Mouse (Mus musculus) midbrain, embryonic 11.5 days (tissue): Measurements from ENCODE around the gene Cpxm2. TPM values are rescaled to one million over a fixed set of nuclear protein-coding genes. Genes with fewer than 3 reads are reported as not detected.

Source experiments
- ATAC-seq: fragments of 200-750 bp; cut with Nextera tagmentation; 2 replicates; pipeline ENCODE4 v1.8.0; 2017; ENCODE audit warnings: moderate TSS enrichment, moderate library complexity; ENCODE audit not compliant: low FRiP score
- DNase-seq: peaks from one replicate; pipeline ENCODE4 v3.0.0; 2015; ENCODE audit warnings: low spot score; ENCODE audit errors: missing footprints
- H3K27ac ChIP-seq: fragments of 300-500 bp; sonication (generic); 2 replicates; pipeline ENCODE4 v1.5.1; 2014; ENCODE audit warnings: low read depth, low read length
- H3K27me3 ChIP-seq: fragments of 300-500 bp; sonication (generic); 2 replicates; pipeline ENCODE4 v1.6.1; 2014; ENCODE audit warnings: mild to moderate bottlenecking, low read length, moderate library complexity, mixed read lengths; ENCODE audit not compliant: control insufficient read depth, insufficient read depth
- H3K36me3 ChIP-seq: fragments of 300-500 bp; sonication (generic); 2 replicates; pipeline ENCODE4 v1.6.1; 2014; ENCODE audit warnings: mild to moderate bottlenecking, low read length, moderate library complexity, mixed read lengths; ENCODE audit not compliant: control insufficient read depth, insufficient read depth
- H3K4me1 ChIP-seq: fragments of 300-500 bp; sonication (generic); 2 replicates; pipeline ENCODE4 v1.6.1; 2014; ENCODE audit warnings: low read length; ENCODE audit not compliant: control insufficient read depth, insufficient read depth
- H3K4me2 ChIP-seq: fragments of 300-500 bp; sonication (generic); 2 replicates; pipeline ENCODE4 v1.6.1; 2014; ENCODE audit warnings: mild to moderate bottlenecking, moderate library complexity
- H3K4me3 ChIP-seq: fragments of 300-500 bp; sonication (generic); 2 replicates; pipeline ENCODE4 v1.5.1; 2014; ENCODE audit warnings: low read depth, low read length
- H3K9ac ChIP-seq: fragments of 300-500 bp; sonication (generic); 2 replicates; pipeline ENCODE4 v1.6.1; 2014; ENCODE audit warnings: low read length
- H3K9me3 ChIP-seq: fragments of 300-500 bp; sonication (generic); 2 replicates; pipeline ENCODE4 v1.6.1; 2016; ENCODE audit warnings: low read length; ENCODE audit not compliant: control insufficient read depth
- WGBS: fragments of 180-500 bp; shearing (Covaris S2); extraction: QIAGEN DNeasy Blood & Tissue Kit; methylation state at CpG from one replicate; pipeline ENCODE4 v1.1.7; 2014; 5-methylcytosine and 5-hydroxymethylcytosine counted together
- polyA plus RNA-seq: library from polyadenylated mRNA; unstranded; fragments of >200 nt; fragmentation: Nextera tagmentation; extraction: Ambion mirVana; gene quantifications from 2 replicates; pipeline ENCODE4 v1.2.1, GENCODE M21; 2014

The Cpxm2 gene
- polyA plus RNA-seq, 1 experiment from 2014 or later = 1.3 TPM

DNA sequence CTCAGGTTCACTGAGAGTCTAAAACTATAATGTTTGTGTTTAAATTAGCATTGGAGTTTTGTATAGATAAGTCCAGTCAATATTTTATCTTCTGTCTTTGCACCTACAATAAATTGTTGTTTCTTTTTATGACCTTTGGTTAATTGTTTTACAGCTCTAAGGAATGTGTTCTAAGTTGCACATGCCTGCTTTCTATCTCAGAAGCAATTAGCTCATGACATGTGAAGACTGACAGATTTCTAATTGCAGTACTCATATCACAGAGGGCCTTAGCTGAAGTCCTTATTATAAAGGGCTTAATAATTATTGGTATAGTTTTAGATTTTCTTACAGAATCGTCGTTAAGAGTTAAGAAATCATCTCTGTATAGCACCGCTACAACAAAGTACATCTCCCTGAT, 138.6 kb downstream of the Cpxm2 start:
- no peak overlapping the region for H3K9ac ChIP-seq
- no peaks in the 10 kb centered on the region for H3K9me3 ChIP-seq
- peaks cover 10% of the 10 kb centered on the region for H3K4me1 ChIP-seq
- H3K27me3 ChIP-seq = no peaks in the 10 kb centered on the region
- ATAC-seq (no peak), DNase-seq (no peak)
- no peak overlapping the region for H3K4me3 ChIP-seq
- H3K36me3 ChIP-seq = no peaks in the 10 kb centered on the region
- no peak overlapping the region for H3K4me2 ChIP-seq
- no peak overlapping the region for H3K27ac ChIP-seq
- WGBS = 71% methylated on average over 3 of the region's 3 CpGs

DNA sequence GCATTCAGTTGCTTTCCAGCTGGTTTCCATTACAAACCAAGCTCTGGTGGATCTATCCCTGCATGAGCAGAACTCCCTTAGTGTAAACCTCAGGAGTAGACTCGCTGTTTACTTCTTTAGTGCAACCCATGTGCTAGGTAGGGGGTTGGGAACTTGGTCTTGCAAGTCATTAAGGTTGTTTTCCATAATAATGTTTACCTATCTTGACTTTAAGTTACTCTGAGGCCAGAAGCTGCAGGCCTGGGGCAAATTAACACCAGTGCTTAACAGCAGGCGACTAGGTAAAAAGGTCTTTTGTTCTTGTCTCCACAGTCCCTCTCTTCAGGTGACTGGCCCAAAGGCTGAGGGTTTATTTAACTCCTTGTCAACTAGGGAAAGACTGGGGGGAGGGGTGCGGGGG, 139.3 kb downstream of the Cpxm2 start:
- H3K27ac ChIP-seq = no peak overlapping the region
- DNase-seq (peak; percentile 75), ATAC-seq (no peak)
- no peak overlapping the region for H3K4me3 ChIP-seq
- H3K27me3 ChIP-seq = no peaks in the 10 kb centered on the region
- no peak overlapping the region for H3K4me2 ChIP-seq
- no peaks in the 10 kb centered on the region for H3K36me3 ChIP-seq
- 10% methylated on average over 3 of the region's 3 CpGs for WGBS
- no peak overlapping the region for H3K9ac ChIP-seq
- peaks cover 10% of the 10 kb centered on the region for H3K4me1 ChIP-seq
- H3K9me3 ChIP-seq = no peaks in the 10 kb centered on the region

DNA sequence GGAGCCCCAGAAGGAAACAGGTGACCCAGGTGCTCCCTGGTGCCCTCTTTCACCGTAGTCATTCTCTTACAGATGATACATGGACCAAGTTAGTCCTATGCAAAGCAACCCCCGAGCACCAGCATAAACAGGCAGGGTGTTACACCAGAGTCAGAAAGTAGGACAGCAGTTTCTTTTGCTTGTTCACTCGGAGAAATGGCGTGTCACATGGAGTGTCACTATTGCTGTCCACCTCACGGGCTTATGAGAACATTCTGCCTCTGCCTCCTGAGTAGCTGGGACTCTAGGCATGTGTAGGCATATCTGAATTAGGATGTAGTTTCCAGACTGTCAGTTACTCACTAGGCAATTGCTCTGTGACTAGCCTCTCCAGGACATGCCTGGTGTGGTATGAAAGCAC, 140.6 kb downstream of the Cpxm2 start:
- H3K9me3 ChIP-seq = no peaks in the 10 kb centered on the region
- DNase-seq = peak; percentile 45
- no peak overlapping the region for H3K4me3 ChIP-seq
- no peak overlapping the region for H3K27ac ChIP-seq
- ATAC-seq = no peak
- no peaks in the 10 kb centered on the region for H3K36me3 ChIP-seq
- H3K4me2 ChIP-seq = no peak overlapping the region
- H3K9ac ChIP-seq = no peak overlapping the region
- no peaks in the 10 kb centered on the region for H3K27me3 ChIP-seq
- H3K4me1 ChIP-seq = peaks cover 10% of the 10 kb centered on the region
- WGBS = 73% methylated on average over 5 of the region's 5 CpGs

DNA sequence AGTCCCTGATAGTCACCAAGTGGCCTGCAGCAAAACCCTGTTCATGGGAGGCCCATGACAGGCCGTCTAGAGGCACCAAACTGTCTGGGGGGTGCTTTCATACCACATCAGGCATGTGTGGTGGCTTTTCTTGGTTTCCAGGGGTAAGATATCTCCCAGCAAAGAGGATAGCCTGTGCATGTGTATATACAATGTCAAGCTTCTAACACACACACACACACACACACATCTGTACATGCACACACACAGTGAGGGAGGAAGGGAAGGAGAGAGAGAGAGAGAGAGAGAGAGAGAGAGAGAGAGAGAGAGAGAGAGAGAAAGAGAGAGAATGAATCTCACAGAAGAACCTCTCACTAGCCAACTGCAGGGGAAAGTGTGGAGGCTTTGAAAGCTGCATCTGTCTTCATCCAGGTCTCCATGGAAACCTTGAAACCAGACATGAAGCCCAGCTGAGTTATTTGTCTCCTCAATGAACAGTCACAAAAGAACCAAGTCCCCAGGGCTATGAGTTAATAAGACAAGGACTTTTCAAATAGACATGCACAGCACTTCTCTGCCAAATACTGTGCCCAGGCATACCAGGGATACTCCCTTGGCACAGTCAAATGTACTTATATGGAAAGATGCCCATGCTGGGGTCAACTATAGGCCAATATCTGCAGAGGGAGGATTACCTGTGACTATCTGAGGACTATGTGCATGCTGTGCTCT, 141.4 kb downstream of the Cpxm2 start:
- Histone ChIP-seq H3K27me3 (no peaks in the 10 kb centered on the region), H3K9ac (no peak overlapping the region), H3K36me3 (no peaks in the 10 kb centered on the region), H3K4me2 (no peak overlapping the region), H3K4me3 (no peak overlapping the region), H3K27ac (no peak overlapping the region), H3K9me3 (no peaks in the 10 kb centered on the region), H3K4me1 (peaks cover 10% of the 10 kb centered on the region)
- DNase-seq (peak; percentile 84), ATAC-seq (no peak)
- 22% methylated on average over 1 of the region's 1 CpGs for WGBS

DNA sequence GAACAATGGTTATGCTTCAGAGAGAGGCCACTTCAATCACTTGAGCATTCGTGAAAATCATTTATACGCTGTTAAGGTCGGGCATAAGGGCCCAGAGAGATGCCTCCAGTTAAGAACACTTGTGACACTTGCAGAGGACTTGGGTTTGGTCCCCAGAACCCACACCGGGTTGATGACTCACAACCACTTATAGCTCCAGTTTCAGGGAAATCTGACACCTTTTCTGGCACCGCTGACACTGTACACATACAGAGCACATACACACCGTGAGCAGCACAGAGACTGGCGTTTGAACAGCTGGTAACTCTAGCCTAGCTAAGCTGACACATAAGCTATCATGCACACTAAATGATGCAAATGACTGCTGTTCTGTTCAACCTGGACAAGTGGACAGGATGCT, 145.5 kb downstream of the Cpxm2 start:
- Histone ChIP-seq H3K4me1 (peaks cover 10% of the 10 kb centered on the region), H3K27ac (no peak overlapping the region), H3K27me3 (no peaks in the 10 kb centered on the region), H3K9ac (no peak overlapping the region), H3K4me3 (no peak overlapping the region), H3K36me3 (no peaks in the 10 kb centered on the region), H3K9me3 (no peaks in the 10 kb centered on the region), H3K4me2 (no peak overlapping the region)
- 85% methylated on average over 7 of the region's 7 CpGs for WGBS
- ATAC-seq (no peak), DNase-seq (no peak)

DNA sequence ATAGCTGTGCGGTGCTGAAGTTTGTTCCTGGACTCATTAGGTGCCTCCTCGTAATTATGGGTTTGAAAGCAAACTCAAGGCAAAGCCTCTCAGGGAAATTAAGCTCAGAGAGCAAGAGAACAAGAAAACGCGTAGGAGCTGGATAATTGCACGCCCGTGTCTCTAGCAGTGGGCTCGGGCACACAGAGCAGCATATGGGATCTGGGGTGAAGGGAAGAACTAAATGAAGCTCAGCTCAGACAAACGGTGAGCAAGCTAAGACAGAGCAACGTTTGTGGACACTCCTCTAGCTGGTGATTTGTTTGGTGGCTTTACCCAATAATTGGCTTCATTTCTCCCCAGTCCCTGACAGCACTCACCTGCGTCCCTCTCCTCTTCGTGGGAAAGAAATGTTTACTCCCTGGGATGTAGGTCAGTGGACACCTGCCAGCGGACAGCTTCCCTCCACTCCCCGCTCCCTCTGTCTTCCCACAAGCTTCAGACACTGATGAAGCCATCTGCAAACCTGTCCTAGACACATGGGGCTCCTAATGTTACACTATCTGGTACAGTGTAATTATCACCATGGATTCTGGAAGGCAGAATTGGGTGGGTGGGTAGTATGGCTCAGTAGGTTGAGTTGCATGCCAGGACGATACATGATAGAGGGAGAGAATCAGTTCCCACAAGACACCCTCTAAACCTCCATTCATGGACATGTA, 148.4 kb downstream of the Cpxm2 start:
- Histone ChIP-seq H3K4me1 (no peaks in the 10 kb centered on the region), H3K4me2 (no peak overlapping the region), H3K9ac (no peak overlapping the region), H3K36me3 (no peaks in the 10 kb centered on the region), H3K4me3 (no peak overlapping the region), H3K27ac (no peak overlapping the region), H3K27me3 (no peaks in the 10 kb centered on the region), H3K9me3 (no peaks in the 10 kb centered on the region)
- no peak for ATAC-seq
- 81% methylated on average over 14 of the region's 14 CpGs for WGBS
- DNase-seq = no peak

DNA sequence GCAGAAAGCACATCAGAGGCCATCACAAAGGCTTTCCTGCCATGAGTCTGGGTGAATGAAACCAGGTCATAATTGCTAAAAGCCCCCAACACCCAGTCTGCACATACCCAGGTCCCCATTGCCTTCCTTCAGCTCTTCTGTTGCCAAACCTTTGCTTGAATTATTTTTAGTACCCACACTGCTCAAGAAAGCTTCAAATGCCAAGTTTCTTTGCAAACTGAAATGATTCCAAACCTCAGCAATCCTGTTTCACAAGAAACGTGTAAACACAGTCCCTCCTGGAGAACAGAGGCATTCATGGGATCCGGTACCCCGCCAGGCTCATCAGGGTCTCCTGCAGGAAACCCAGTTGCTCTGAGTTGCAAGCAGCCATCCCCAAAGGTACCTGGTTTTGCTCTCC, 161.7 kb downstream of the Cpxm2 start:
- ATAC-seq (no peak), DNase-seq (no peak)
- H3K9me3 ChIP-seq = no peaks in the 10 kb centered on the region
- no peaks in the 10 kb centered on the region for H3K4me1 ChIP-seq
- H3K4me3 ChIP-seq = no peak overlapping the region
- no peaks in the 10 kb centered on the region for H3K36me3 ChIP-seq
- 67% methylated on average over 3 of the region's 3 CpGs for WGBS
- no peak overlapping the region for H3K27ac ChIP-seq
- no peaks in the 10 kb centered on the region for H3K27me3 ChIP-seq
- no peak overlapping the region for H3K4me2 ChIP-seq
- no peak overlapping the region for H3K9ac ChIP-seq

DNA sequence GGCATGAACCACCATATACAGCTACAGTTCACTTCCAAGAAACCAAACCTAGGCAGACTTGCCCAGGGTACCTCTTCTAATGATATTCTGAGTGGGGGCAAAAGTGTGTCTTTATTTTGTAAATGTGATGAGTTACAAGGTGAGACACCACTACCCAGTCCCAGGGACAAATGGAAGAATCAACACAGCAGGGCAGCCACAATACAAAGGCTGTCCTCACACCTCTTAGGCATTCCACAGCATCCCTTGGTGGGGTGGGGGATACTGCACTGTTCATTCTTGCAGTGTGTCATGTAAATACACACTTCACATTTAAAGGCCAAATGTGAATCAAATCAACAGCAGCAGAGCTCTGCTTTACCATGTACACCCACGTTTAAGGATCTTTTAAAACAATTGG, 162.3 kb downstream of the Cpxm2 start:
- Histone ChIP-seq H3K9me3 (no peaks in the 10 kb centered on the region), H3K4me3 (no peak overlapping the region), H3K27me3 (no peaks in the 10 kb centered on the region), H3K4me1 (no peaks in the 10 kb centered on the region), H3K4me2 (no peak overlapping the region), H3K9ac (no peak overlapping the region), H3K27ac (no peak overlapping the region), H3K36me3 (no peaks in the 10 kb centered on the region)
- 48% methylated on average over 1 of the region's 1 CpGs for WGBS
- ATAC-seq (no peak), DNase-seq (no peak)

DNA sequence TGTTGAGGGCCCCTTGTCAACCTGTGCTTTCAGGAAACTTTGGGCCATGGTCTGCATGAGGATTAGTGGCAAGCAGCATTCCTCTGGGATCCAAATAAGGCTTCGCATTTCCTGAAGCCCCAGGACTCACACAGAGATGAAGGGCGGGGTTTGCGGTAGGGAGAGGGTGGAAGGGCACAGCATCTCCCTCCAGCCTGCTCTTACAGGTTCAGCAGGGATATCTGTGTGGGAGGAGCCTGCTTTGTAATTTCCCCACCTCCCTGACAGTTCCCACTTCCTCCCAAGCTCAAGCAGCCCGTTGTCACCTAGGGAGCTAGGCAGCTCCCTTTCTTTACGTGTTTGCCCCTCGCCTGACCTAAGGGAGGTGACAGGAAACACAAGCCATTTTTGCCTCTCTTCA, 165.5 kb downstream of the Cpxm2 start:
- Histone ChIP-seq H3K27me3 (no peaks in the 10 kb centered on the region), H3K9ac (no peak overlapping the region), H3K27ac (no peak overlapping the region), H3K4me2 (no peak overlapping the region), H3K4me1 (no peaks in the 10 kb centered on the region), H3K4me3 (no peak overlapping the region), H3K9me3 (no peaks in the 10 kb centered on the region), H3K36me3 (no peaks in the 10 kb centered on the region)
- no peak for ATAC-seq
- no peak for DNase-seq
- WGBS = 36% methylated on average over 6 of the region's 6 CpGs
